Mouse (Mus musculus) c-Kit-positive CD71-negative TER-119-negative erythroid progenitor cells, embryonic 14.5 days (primary cell): Measurements from ENCODE around the gene Ccdc146.
"Not testable (repeated sequence)": the region's sequence is repeated elsewhere in the genome, so short reads cannot be mapped to it uniquely, and the experiment has no call there.

Experiments used
- DNase-seq: peaks from one replicate; pipeline ENCODE4 v3.0.0-alpha.2; 2013; ENCODE audit warnings: low read depth

The Ccdc146 gene

DNA sequence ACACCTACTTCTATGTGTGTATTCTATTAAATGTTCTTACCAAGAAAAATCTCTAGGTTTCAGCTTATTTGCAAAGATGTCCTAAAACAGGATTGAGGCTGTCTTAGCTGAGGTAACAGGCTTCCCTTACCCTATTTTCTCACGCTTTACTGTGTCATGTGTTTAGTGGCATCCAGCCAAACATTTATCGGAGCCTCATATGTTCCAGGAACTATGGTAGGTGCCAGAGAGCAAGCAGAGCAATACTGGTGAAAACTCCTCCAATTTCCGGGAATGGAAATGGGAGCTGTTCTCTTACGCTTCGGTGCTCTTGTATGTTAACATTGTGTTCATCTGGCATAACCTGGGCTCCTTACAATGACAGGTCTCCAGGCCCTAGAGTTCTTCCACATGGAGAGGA is 92.8 kb downstream of the Ccdc146 start:
- no peak for DNase-seq

DNA sequence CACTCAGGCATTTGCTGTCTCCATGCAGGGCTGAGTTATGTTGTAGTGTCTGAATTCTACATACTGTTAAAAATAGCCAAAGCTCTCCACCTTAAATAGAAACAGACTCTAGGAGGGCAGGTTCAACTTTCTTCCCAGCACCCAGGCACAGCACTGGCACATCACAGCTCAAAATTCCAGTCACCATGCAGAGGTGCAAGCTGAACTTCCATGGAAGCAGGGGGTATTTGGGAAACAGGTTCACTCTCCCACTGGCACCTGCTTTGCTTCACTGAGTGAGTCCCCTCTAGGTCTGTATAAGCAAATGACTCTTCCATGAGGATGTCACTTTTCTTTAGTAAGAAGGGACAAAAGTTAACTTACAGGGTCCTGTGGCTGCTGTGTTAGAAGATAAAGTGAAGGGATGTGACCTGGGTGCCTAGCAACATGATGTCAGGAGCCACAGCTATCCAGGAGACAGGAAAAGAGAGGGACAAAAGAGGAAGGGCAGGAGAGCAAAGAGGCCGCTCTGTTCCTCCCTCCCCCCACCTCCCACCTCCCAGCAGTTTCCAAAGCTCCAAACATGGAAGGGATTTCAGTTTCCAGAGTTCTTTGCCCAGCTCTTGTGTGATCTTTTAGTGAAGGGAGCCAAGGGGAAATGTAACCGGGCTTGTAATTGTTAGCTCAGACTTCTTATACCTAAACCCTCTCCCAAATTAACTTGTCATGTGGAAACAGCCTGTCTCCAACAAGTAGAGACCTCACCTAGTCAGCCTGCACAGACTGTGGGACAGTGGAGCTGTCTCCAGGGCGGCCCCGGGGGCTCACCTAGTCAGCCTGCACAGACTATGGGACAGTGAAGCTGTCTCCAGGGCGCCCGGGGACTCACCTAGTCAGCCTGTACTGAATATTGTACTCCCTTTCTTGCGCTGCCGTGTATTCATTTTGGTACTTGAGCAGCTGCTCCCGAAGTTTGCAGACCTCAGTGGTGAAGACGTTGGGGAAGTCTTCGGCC is 94.5 kb downstream of the Ccdc146 start:
- DNase-seq, result no peak

DNA sequence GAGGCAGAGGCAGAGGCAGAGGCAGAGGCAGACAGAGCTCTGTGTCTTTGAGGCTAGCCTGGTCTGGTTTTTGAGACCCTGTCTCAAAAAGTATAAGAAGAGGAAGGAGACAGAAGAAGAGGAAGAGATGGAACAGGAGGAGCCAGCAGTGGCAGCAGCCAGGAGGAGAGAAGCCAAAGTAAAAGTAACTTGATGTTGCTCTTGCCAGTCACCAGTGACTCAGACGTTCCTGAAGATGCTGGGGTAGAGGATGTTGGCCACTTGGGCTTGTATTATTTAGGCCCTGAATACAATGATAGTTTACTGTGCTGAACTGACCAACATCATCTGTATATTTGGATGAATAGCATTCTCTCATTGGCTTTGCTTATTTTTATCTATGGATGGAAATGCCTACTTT is 95.9 kb downstream of the Ccdc146 start:
- no peak for DNase-seq

DNA sequence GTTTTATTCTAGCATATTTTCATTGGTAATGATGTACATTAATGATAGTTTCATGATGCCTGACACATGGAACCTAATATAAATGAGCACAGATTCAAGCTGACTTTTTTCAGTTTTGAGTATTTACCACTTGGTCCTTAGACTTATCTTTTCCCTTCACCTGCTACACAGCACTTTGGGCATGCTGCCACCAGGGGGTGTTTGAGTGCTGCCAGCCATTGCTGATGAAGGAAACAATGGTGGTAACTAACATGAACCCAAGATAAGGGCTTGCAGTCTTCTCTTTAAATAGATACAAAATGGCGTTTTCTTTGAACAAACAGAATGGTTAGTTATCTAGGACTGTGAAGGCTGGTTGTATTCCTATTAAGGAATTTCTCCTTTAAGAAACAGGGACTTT is 98.0 kb downstream of the Ccdc146 start:
- DNase-seq, result peak; percentile 63

DNA sequence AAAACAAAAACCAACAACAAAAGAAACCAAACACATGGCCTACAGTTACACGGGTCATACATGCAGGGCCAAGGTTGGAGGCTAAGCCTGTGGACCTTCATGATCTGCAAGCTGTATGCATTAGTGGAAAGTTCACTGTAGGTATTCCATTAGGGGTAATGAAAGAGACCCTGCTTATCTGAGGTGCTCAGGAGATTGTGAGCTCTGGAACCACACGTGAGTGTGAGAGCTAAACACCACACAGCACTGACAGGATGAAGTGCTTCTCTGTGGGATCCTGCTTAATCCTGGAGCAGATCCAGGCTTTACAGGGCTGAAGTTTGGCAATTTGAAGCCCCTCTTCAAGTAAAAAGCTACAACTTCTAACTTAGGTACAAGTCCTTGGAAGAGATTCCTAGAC is 104.3 kb downstream of the Ccdc146 start:
- DNase-seq, result no peak

DNA sequence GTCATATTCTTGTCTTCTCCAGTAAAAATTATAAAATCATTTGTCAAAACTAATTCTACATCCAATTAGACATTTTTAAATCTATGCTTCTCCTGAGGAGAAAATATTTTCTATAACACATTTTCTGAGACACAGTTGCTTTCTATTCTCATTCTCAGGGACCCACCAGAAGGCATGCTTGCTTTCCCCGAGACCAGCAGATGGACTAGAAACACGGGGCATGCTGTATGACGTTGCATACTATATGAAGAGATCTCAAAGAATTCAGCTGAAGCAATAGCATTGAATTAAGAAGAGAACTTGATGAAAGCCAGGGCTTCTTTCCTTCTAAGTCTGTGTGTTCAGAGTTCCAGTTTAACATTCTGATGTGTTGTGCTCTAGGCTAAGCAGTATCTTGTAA is 109.8 kb downstream of the Ccdc146 start:
- DNase-seq, result no peak

DNA sequence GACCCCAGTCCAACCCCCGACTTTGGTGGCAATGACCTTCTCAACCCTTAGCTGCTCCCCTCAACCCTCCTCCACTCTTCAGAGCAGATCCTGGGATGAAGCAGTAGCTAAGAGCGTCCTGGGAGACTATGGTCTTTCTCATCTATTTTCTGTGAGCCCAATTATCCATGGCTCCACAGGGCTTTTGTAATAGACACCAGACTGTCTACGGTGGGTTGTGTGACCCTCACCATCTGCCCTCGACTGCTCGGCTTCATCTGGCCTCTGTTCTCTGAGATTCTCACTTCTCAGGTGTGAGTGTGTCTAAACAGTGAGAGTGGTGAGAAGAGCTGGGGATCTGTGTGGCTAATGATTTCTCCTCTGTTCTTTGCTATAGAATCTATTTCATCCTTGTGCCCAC is 117.3 kb downstream of the Ccdc146 start:
- no peak for DNase-seq

DNA sequence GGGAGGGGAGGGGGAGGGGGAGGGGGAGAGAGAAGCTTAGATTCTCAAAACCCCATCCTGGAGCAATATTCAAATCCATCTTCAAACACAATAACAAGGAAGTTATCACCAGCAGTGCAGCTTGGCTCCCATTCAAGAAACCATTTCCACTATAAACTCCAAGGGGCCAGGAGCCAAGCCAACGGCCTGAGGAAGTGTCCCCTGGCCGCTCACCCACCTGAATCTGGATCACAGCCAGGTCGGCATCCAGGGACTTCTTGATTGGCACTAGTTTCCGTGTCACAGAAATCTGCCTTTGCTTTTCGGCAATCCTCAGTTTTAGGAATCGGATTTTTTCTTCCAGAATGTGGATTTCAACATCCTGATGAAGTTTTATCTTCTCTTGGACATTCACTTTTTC is 123.5 kb downstream of the Ccdc146 start:
- no peak for DNase-seq

DNA sequence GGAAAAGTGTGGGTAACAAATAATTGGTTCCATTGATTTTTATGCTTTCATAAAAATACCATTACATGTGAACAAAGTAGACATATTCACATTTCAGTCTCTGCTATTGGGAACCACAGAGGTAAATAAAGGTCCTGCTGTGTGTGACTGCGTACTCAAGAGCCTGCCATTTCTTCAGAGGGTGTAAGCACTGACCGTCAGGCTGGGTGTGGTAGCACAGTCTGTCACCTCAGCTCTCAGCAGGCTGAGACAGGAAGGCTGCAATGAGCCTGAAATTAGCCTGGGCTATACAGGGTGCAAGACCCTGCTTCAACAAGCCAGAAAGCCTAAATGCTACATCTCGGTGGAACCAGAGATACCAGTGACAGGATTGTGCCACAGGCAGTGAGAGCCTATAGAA is 124.4 kb downstream of the Ccdc146 start:
- no peak for DNase-seq

DNA sequence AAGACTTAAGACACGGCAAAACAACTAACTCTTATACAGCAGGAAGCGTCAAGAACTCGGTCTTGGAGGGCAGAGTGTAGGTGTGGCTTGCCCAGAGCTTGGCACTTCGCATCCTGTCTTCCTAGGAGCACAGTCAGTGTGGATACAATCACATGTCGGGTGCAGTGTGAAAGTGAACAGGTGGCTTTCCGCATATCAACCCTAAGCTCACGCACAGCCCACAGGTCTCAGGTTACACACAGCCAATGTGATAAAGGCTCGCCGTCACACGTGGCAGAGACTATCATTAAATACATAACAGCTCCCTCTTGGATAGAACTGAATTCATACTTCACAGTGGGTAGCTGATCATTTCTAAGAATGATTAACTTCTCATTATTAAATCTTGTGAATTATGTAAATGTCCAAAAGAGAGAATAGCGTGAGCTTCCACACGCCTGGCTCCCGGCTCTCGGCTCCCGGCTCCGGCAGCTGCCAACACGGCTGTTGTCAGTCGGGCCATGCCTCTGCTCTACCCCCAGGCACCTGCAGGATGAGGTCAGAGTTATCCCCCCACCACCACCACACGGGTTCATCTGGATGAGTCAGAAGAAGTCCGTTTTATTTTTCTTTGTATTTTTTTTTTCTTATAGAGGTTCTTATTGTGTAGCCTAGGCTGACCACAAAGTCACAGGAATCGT is 125.3 kb downstream of the Ccdc146 start:
- no peak for DNase-seq

DNA sequence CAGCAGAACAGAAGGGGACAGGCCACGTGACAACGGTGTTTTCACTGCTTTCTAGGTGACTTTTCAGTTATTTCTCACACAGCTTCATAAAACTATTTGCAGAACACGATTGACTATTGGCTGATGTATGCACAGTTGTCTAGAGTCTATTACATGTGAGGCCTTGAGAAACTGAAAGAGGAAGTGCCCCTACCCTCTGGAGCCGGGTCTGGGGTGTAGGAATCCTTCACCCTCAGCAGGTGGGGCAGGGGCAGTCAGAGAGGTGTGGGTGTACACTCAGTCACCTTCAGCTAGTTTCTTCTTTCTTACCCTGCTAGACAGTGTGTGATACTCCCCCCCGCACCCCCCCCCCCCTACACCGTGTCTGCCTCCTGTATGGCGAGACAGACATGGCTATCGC is 128.8 kb downstream of the Ccdc146 start:
- DNase-seq, result no peak

DNA sequence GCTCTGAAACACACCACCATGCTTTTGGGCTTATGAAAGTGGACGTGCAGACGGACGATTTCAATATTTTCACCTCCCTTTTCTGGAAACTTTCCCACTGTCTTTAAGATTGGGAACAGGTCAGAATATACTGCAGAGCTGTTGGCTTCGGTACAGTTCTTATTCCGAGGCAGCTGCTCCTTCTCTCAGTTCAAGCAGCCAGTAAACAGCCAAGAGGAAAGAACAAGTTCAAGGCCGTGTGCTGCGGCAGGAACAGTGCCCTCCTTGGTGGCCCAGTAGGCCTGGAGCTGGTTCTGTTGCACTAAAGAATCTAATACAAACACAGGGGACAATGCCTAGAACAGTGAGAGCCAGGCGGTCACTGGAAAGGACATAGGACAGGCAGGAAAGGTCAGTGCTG is 133.9 kb downstream of the Ccdc146 start:
- no peak for DNase-seq

DNA sequence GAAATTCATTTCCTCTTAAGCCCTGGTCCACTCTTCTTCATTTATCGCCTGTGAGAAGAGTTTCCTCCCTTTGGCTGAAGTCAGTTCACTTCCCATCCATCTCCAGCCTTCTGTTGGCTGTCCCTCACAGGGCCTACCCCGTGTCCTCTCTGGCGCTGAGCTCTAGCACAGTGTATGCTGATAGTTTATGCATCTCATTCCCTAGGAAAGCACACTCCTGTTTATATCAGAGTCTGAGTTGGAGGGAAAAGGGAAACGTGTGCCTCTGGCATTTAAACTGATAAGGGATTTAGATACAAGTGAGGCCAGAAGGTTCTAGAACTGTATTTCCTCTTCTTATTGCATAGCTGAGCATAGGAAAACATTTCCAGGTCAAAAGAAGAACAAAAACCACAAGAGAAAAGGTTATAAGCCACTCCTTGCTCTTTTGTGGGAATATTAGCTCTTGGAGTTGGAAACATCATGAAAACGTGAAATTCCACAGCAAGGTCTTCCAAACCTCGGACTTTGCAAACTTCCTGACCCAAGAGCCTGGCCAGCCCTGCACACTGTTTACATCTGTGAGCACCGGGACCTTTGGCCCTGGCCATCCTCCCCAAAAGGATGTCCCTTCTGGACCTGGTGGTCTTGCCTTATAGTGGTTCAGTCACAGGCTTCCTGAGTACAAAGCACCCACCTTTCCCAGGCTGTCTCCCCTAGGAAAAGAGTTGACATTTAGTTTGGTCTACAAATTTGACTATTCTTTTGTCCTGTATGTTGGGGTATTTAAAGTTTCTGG is 135.6 kb downstream of the Ccdc146 start:
- no peak for DNase-seq

DNA sequence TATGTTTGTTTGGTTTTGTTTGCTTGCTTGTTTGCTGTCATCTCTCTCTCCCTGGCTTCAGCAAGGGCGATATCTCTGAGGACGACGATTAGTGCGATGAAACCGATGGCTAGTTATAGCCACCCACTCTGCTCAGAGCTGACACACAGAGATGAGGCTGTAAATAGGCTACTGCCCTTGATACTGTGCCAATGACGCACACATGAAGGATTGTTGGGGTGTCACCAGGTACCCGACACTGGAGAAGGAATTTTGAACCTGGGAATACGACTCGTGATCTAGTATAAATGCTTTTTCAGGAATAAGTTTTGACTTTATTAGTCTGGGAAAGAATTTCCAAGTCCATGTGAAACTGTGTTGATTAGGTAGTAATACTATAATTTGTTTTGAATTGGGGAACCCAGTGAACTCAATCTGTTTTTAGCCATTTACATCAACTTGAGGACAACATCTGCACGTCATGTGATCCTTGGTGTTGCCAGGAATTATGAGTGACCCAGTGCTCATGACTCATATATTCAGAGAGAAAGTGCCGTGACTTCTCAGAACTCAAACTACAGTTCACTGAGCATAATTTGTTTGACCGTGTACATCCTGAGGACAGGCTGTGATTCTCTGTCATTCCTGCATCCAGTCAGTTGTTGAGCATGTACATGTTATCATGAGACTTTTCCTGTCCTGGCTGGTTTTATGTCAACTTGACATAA is 141.0 kb downstream of the Ccdc146 start:
- DNase-seq, result no peak

DNA sequence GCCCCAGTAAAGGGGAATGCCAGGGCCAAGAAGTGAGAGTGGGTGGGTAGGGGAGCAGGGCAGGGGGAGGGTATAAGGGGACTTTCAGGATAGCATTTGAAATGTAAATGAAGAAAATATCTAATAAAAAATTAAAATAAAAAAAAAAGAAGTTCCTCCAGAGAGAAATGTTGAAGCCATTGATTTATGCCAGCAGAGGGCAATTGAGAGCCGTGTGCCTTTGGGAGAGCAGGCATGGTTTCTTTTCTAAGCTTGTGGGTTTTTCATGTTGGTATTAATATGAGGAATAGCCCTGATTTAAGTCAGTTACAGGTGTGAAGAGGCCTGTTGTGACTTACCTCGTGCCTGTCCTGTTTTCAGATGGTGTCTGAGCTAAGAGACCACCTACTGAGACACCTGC is 146.8 kb downstream of the Ccdc146 start:
- not testable (repeated sequence) for DNase-seq

DNA sequence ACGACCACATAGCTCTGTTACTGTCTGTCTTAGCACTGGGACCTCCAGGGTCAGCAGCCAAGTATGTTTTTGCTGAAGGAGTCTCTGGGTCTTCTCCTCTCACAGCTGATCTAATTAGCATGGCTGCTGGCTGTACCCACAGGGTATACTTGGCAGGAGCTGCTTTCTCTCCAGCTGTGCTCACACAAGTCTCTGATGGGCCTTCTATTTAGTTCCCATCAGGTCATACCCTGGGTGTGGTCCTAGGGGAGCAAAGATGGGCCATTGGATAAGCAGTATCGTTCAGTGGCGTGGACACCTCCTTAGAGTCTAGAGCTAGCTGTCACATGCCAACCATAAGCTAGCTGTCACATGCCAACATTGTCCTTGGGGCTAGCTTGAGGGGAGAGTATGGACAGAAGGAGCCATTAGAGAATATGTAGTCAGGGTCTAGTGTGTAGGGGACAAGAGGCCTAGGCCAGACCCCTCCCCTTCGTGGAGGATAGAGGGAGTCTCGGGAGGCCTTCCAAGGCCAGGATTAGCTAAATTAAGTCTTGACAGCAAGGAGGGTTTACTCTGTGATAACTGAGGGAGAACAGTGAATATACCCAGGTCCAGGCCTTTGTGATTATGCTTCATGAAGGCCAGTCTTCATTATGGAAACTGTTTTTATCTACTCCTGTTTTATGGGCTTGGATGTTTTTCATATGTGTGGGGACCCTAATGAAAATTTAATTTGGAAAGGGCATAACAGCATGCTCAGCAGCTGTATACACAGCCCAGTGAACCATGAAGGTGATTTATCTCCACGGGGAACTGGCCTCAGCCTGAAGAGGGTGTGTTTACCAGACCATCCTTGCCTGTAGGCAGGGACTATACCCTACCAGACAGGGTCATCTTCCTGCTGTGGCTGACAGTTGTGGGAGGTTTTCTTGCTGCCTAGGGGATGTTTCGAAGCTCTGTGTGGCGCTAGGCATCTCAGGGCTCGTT is 152.8 kb downstream of the Ccdc146 start:
- no peak for DNase-seq

DNA sequence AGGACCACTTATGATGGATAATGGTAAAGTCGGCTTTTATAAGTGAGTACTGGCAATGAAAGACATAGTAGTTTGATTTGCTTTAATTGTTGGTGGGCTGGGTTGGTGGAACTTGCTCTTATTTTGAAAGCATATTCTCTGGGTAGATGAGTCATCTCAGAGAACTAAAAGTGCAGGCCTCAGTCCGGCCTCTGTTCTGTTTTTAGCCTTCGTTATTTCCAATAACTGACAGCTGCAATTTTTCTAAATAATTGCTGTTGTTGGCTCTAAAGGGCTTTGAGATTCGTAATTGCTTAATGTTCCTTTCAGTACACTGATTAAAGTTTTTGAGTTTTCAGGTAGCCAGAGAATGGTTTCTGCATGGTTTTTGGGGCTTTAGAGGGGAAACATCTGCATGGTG is 153.7 kb downstream of the Ccdc146 start:
- no peak for DNase-seq

DNA sequence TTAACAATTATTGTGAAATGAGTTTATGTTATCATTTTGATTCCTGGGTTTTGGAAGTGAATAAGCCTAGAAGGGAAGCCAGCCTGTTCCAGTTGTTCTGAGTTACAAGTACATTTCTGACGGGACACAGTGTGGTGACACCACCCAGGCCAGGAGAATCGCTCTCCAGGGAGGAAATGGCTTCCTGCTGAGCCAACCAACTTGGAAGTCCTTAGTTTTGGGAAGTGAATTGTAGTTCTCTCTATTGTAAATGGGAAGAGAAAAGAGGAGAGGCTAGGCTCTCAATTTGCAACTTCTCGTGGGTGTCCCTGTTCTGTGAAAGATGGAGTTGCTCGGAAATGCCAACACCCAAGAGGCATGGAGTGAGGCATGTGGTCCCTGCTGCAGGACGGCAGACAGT is 155.0 kb downstream of the Ccdc146 start:
- DNase-seq, result no peak

DNA sequence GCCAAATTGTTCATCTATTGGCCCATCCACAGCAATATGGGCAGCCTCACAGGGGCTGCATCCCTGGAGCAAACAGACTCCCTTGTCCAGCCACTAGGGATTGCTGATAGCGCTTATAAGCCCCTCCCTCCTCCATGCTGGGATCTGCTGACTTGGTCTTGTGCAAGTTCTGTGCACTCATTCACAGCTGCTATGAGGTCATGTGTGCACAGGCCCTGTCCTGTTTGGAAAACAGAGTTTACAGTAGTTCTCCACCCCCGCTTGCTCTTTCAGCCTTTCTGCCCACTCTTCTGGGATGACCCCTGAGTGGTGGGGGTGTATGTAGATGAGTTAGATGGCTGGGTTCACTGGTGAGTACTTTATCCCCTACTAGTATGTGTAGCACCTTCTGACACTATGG is 157.4 kb downstream of the Ccdc146 start:
- no peak for DNase-seq

DNA sequence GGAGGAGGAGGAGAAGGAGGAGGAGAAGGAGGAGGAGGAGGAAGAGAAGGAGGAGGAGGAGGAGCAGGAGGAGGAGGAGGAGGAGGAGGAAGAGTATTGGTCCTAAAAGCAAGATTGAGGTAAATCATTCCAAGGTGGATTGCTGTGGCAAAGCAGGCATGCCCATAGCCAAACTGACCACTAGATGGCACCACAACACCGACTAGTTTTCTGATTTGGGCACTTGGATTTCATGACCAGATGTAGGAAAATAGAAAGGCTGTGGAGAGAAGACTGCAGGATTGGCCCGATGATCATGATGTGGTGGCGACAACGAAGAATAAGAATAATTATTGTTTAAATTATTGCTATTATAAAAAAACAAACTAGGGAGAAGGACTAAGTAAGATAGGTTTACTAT is 159.4 kb downstream of the Ccdc146 start:
- DNase-seq, result peak; percentile 76
